Mouse (Mus musculus) limb, embryonic 14.5 days (tissue): ENCODE measurements around the gene Gdap1l1. TPM values are rescaled to one million over a fixed set of nuclear protein-coding genes. Genes with fewer than 3 reads are reported as not detected.

ENCODE experiments used
- ATAC-seq: fragments of 200-750 bp; cut with Nextera tagmentation; 2 replicates; pipeline ENCODE4 v1.8.0; 2017; ENCODE audit warnings: low read depth, moderate number of reproducible peaks, moderate TSS enrichment; ENCODE audit not compliant: low FRiP score
- DNase-seq: peaks from one replicate; pipeline ENCODE4 v3.0.0-alpha.2; 2015; ENCODE audit warnings: low spot score
- H3K27ac ChIP-seq: fragments of 300-500 bp; sonication (generic); replicated peaks from 2 replicates; pipeline ENCODE4 v1.5.1; 2014; ENCODE audit warnings: low read depth, mild to moderate bottlenecking, low read length, moderate library complexity, mixed read lengths
- H3K27me3 ChIP-seq: fragments of 300-500 bp; sonication (generic); 2 replicates; pipeline ENCODE4 v1.6.1; 2014; ENCODE audit warnings: low read length, mixed read lengths; ENCODE audit not compliant: control insufficient read depth, insufficient read depth
- H3K36me3 ChIP-seq: fragments of 300-500 bp; sonication (generic); 2 replicates; pipeline ENCODE4 v1.6.1; 2014; ENCODE audit warnings: mild to moderate bottlenecking, low read length, moderate library complexity, mixed read lengths; ENCODE audit not compliant: control insufficient read depth, insufficient read depth
- H3K4me1 ChIP-seq: fragments of 300-500 bp; sonication (generic); 2 replicates; pipeline ENCODE4 v1.6.1; 2014; ENCODE audit warnings: antibody characterized with exemption, low read length, mixed read lengths; ENCODE audit not compliant: control insufficient read depth, insufficient read depth
- H3K4me2 ChIP-seq: fragments of 300-500 bp; sonication (generic); replicated peaks from 2 replicates; pipeline ENCODE4 v1.6.1; 2014; ENCODE audit warnings: low read depth, mild to moderate bottlenecking, low read length, moderate library complexity; ENCODE audit not compliant: severe bottlenecking
- H3K4me3 ChIP-seq: fragments of 300-500 bp; sonication (generic); replicated peaks from 2 replicates; pipeline ENCODE4 v1.5.1; 2014; ENCODE audit warnings: low read length
- H3K9ac ChIP-seq: fragments of 300-500 bp; sonication (generic); 2 replicates; pipeline ENCODE4 v1.6.1; 2014; ENCODE audit warnings: mild to moderate bottlenecking, low read depth, low read length, moderate library complexity; ENCODE audit not compliant: severe bottlenecking
- H3K9me3 ChIP-seq: fragments of 300-500 bp; sonication (generic); 2 replicates; pipeline ENCODE4 v1.6.1; 2016; ENCODE audit warnings: low read length; ENCODE audit not compliant: control insufficient read depth
- POLR2A ChIP-seq: fragments of 200-500 bp; IDR thresholded peaks from 2 replicates; pipeline ENCODE4 v1.8.0; 2012; ENCODE audit warnings: inconsistent platforms, mild to moderate bottlenecking, moderate library complexity, borderline replicate concordance; ENCODE audit not compliant: insufficient read depth, insufficient read length; ENCODE audit errors: extremely low read depth
- WGBS: fragments of 180-500 bp; shearing (Covaris S2); extraction: QIAGEN DNeasy Blood & Tissue Kit; methylation state at CpG from one replicate; pipeline ENCODE4 v1.1.7; 2014; 5-methylcytosine and 5-hydroxymethylcytosine counted together
- polyA plus RNA-seq, 2 experiments: library from polyadenylated mRNA; depleted of rRNA in 1 of 2; stranded (reverse) in 1 of 2; unstranded in 1 of 2; fragments of >200 nt; fragmentation: Nextera tagmentation in 1 of 2; extraction: Ambion mirVana in 1 of 2; gene quantifications; 2 replicates each; pipeline versions ENCODE4 v1.2.1 to v1.2.3; 2012 to 2014

Gene Gdap1l1
- polyA plus RNA-seq, 2 experiments, result 0.43 to 0.60 TPM

GRCm38 (mm10) chr2:163503191-163503590 is 64.9 kb downstream of the Gdap1l1 start:
- H3K4me3 ChIP-seq, result no peak overlapping the region
- no peaks in the 10 kb centered on the region for H3K4me1 ChIP-seq
- ATAC-seq, result no peak
- no peaks in the 10 kb centered on the region for H3K27me3 ChIP-seq
- H3K4me2 ChIP-seq, result no peak overlapping the region
- H3K9ac ChIP-seq, result no peak overlapping the region
- WGBS, result 73% methylated on average over 7 of the region's 7 CpGs
- no peak for TF ChIP-seq POLR2A
- no peaks in the 10 kb centered on the region for H3K36me3 ChIP-seq
- H3K9me3 ChIP-seq, result no peaks in the 10 kb centered on the region
- H3K27ac ChIP-seq, result no peak overlapping the region
- DNase-seq, result no peak

Other genes with a start within 250 kb of the Gdap1l1 start
- gene Tox2, start 235.4 kb upstream of the Gdap1l1 start, polyA plus RNA-seq (2012; rRNA removed), result 10.3 and 17.1 TPM in 2 replicates
- gene Tox2, start 235.4 kb upstream of the Gdap1l1 start, polyA plus RNA-seq (2014; fragmentation: Nextera tagmentation; extraction: Ambion mirVana), result 4.8 and 5.6 TPM in 2 replicates
- gene Jph2, start 40.5 kb upstream of the Gdap1l1 start, polyA plus RNA-seq (2012; rRNA removed), result 8.2 and 9.9 TPM in 2 replicates
- gene Jph2, start 40.5 kb upstream of the Gdap1l1 start, polyA plus RNA-seq (2014; fragmentation: Nextera tagmentation; extraction: Ambion mirVana), result 2.1 and 2.6 TPM in 2 replicates
- 28.7 and 33.8 TPM in 2 replicates for gene Oser1, start 13.8 kb upstream of the Gdap1l1 start, polyA plus RNA-seq (2012; rRNA removed)
- gene Oser1, start 13.8 kb upstream of the Gdap1l1 start, polyA plus RNA-seq (2014; fragmentation: Nextera tagmentation; extraction: Ambion mirVana), result 85.8 and 88.5 TPM in 2 replicates
- 7.5 and 8.3 TPM in 2 replicates for gene Fitm2, start 34.2 kb downstream of the Gdap1l1 start, polyA plus RNA-seq (2012; rRNA removed)
- gene Fitm2, start 34.2 kb downstream of the Gdap1l1 start, polyA plus RNA-seq (2014; fragmentation: Nextera tagmentation; extraction: Ambion mirVana), result 9.5 and 11.0 TPM in 2 replicates
- 0.14 and 0.16 TPM in 2 replicates for gene R3hdml, start 53.8 kb downstream of the Gdap1l1 start, polyA plus RNA-seq (2012; rRNA removed)
- gene R3hdml, start 53.8 kb downstream of the Gdap1l1 start, polyA plus RNA-seq (2014; fragmentation: Nextera tagmentation; extraction: Ambion mirVana), result 0.36 TPM in 1 of 2 replicates, not detected in the other
- gene Hnf4a, start 68.3 kb downstream of the Gdap1l1 start, polyA plus RNA-seq (2012; rRNA removed), result 0.12 and 0.20 TPM in 2 replicates
- not detected in 2 replicates for gene Hnf4a, start 68.3 kb downstream of the Gdap1l1 start, polyA plus RNA-seq (2014; fragmentation: Nextera tagmentation; extraction: Ambion mirVana)
- gene Ttpal, start 163.8 kb downstream of the Gdap1l1 start, polyA plus RNA-seq (2012; rRNA removed), result 25.3 and 29.6 TPM in 2 replicates
- 48.0 and 52.6 TPM in 2 replicates for gene Ttpal, start 163.8 kb downstream of the Gdap1l1 start, polyA plus RNA-seq (2014; fragmentation: Nextera tagmentation; extraction: Ambion mirVana)
- gene Serinc3, start 206.7 kb downstream of the Gdap1l1 start, polyA plus RNA-seq (2012; rRNA removed), result 99.5 and 114 TPM in 2 replicates
- gene Serinc3, start 206.7 kb downstream of the Gdap1l1 start, polyA plus RNA-seq (2014; fragmentation: Nextera tagmentation; extraction: Ambion mirVana), result 40.5 and 43.4 TPM in 2 replicates
- 76.1 and 85.2 TPM in 2 replicates for gene Pkig, start 219.9 kb downstream of the Gdap1l1 start, polyA plus RNA-seq (2012; rRNA removed)
- 126 and 133 TPM in 2 replicates for gene Pkig, start 219.9 kb downstream of the Gdap1l1 start, polyA plus RNA-seq (2014; fragmentation: Nextera tagmentation; extraction: Ambion mirVana)